Mouse (Mus musculus) megakaryocyte, adult 5-6 weeks (primary cell): ENCODE results near the gene Mxi1. TPM values are rescaled to one million over a fixed set of nuclear protein-coding genes. Genes with fewer than 3 reads are reported as not detected.

Source experiments
- ATAC-seq: 2 replicates; pipeline ENCODE4 v1.8.0; 2016; ENCODE audit warnings: mild to moderate bottlenecking, inconsistent platforms; ENCODE audit not compliant: poor library complexity, severe bottlenecking
- total RNA-seq, 2 experiments: library from RNA; stranded (forward) in 1 of 2; stranded (reverse) in 1 of 2; fragments of 153-499, 151-499 nt in 1 of 2; fragments of 221-1000, 200-1000 nt in 1 of 2; gene quantifications; 2 replicates each; pipeline versions ENCODE4 v1.2.3 to v1.2.4; 2015 to 2017

The Mxi1 gene
- total RNA-seq, 2 experiments from 2014 or later, result 42.1 to 74.0 TPM

GRCm38 (mm10) chr19:53359160-53360033, 49.1 kb downstream of the Mxi1 start:
- 0 out of 2 replicates have a peak, but pooled peaks have one; percentile 24 for ATAC-seq

GRCm38 (mm10) chr19:53360265-53360958, 50.1 kb downstream of the Mxi1 start:
- ATAC-seq, result no peak

- ATAC-seq, result peak; percentile 69
Measured at GRCm38 (mm10) chr19:53362967-53363366, 52.6 kb downstream of the Mxi1 start.

- no peak for ATAC-seq
Measured at GRCm38 (mm10) chr19:53364551-53364950, 54.2 kb downstream of the Mxi1 start.

GRCm38 (mm10) chr19:53364963-53365362, 54.6 kb downstream of the Mxi1 start:
- no peak for ATAC-seq

- ATAC-seq, result no peak
Measured at GRCm38 (mm10) chr19:53366057-53366775, 55.9 kb downstream of the Mxi1 start.

- no peak for ATAC-seq
Measured at GRCm38 (mm10) chr19:53366881-53367280, 56.6 kb downstream of the Mxi1 start.

GRCm38 (mm10) chr19:53369469-53370043, 59.2 kb downstream of the Mxi1 start:
- peak; percentile 72 for ATAC-seq

GRCm38 (mm10) chr19:53370233-53370632, 59.9 kb downstream of the Mxi1 start:
- no peak for ATAC-seq

GRCm38 (mm10) chr19:53371666-53372065, 61.3 kb downstream of the Mxi1 start, which contains the start of gene Gm10197:
TSS of gene Gm10197 (minus strand) at chr19:53371766.
- no peak for ATAC-seq

GRCm38 (mm10) chr19:53373570-53373969, 63.3 kb downstream of the Mxi1 start:
- ATAC-seq, result no peak

GRCm38 (mm10) chr19:53375299-53375698, 65.0 kb downstream of the Mxi1 start:
- ATAC-seq, result no peak

- ATAC-seq, result no peak
Measured at GRCm38 (mm10) chr19:53375816-53376215, 65.5 kb downstream of the Mxi1 start.

GRCm38 (mm10) chr19:53377652-53378051, 67.3 kb downstream of the Mxi1 start:
- ATAC-seq, result no peak

- ATAC-seq, result peak; percentile 33; the same call in 1 of the 2 replicates
Measured at GRCm38 (mm10) chr19:53378421-53378820, 68.1 kb downstream of the Mxi1 start.

- ATAC-seq, result no peak
Measured at GRCm38 (mm10) chr19:53383336-53383735, 73.0 kb downstream of the Mxi1 start.

GRCm38 (mm10) chr19:53389417-53389816, 79.1 kb downstream of the Mxi1 start:
- no peak for ATAC-seq

- ATAC-seq, result peak; percentile 49
Measured at GRCm38 (mm10) chr19:53389851-53390431, 79.6 kb downstream of the Mxi1 start.

GRCm38 (mm10) chr19:53390495-53391007, 80.2 kb downstream of the Mxi1 start, which contains the start of gene Smndc1:
TSS of gene Smndc1 (minus strand) at chr19:53390578.
- peak; percentile 95 for ATAC-seq

- no peak for ATAC-seq
Measured at GRCm38 (mm10) chr19:53391386-53391785, 81.1 kb downstream of the Mxi1 start.
